Mouse (Mus musculus): ENCODE data around the gene Fam83c.

Fam83c gene

DNA sequence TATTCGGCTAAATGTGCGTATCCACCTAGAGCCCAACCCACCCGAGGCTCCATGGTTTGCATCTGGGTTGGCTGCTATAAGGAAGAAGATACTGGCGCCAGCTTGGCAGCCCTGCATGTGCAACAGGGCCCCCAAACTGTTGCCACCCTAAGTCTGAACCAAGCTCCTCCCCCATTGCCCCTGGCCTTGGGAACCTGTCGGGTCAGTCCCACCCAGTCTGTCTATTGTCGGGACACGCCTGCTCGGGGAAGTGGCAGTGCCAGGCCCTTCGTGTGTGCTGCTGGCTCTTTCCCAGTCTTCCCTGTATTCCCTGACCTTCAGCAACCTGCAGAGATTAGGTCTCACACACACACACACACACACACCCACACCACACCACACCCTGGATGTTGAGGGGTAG lies at the start of gene Fam83c:
TSS of gene Fam83c (minus strand) at position 123 of the 400 bp plus-strand sequence.
- TF ChIP-seq GATA4 (IDR thresholded peaks at IDR 0.05; ENCODE audit: insufficient replicate concordance, low read length) = no peak

DNA sequence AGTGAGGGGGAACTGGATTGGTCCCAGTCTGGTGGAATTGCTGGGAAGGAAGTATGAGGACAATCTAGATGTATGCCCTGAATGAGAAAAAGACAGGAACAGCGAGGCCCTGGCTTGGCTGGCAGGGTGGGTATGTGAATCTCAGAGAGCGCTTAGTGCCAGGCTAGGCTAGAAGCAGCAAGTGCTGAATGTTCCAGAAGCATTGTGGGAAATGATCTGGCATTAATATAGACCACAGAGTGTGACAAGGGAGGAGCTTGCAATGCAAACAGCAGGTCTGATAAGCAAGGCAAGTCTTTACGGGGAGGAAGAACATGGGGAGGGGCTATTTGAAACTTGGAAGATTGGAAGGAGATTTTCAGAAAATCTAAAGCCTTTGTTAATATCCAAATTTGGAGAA lies 47.4 kb upstream of the Fam83c start:
- no peak for TF ChIP-seq GATA4 (IDR thresholded peaks at IDR 0.05; ENCODE audit: insufficient replicate concordance, low read length)

DNA sequence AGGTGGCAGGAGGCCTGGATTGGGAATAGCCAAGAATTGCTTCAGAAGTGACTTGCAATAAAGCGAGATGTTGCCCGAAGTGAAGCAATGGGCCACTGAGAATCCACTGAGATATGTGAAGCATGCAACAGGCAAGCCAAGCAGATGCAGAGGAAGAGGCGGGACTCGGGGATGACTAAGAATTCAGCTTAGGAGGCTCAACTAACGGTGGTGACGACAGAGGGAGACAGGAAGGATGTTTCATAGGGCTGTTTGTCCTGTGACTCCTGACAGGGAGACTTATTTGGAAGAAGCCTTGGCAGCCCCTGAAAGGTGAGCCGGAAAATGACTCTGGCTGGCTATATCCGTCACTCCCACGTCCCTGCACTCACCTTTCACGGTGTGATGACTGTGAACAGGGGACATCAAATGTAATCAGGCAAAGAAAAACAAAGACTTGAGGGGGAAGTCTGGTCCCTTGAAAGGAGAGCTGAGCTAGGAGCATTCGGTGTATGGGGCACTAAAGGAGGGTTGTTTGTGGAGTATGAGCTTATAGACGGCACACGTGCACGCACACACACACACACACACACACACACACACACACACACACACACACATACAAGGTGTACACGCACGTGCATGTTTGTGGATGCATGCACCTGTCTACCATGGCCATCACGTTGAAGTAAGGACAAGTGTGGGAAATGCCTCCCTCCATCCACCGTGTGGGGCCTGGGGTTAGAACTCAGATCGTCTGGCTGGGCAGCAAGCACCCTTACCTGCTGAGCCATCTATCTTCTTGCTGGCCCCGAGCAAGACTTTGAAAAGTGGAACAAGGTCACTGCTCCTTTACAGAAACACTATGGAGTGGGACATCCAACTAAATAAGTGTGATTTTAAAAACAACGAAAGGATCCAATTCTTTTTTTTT lies 44.6 kb upstream of the Fam83c start:
- no peak for TF ChIP-seq GATA4 (IDR thresholded peaks at IDR 0.05; ENCODE audit: insufficient replicate concordance, low read length)

DNA sequence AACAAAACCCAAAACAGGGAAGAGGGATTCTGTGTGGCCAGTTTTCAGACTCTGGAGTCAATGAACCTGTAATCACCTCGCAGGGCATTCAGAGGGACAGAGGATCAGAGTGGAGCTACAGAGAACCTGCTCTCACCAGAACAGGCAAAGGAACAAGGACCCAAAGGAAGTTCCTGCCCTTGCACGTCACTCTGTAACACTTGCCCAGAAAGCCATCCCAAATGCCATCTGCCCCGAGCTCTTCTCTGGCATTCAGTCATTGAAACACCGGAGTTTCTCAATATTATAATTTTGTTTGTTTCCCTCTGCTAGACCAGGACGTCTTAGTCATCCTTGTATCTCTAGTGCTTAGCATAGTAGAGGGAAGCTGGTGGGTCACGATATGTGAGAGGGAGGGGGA lies 39.0 kb upstream of the Fam83c start:
- no peak for TF ChIP-seq GATA4 (IDR thresholded peaks at IDR 0.05; ENCODE audit: insufficient replicate concordance, low read length)

DNA sequence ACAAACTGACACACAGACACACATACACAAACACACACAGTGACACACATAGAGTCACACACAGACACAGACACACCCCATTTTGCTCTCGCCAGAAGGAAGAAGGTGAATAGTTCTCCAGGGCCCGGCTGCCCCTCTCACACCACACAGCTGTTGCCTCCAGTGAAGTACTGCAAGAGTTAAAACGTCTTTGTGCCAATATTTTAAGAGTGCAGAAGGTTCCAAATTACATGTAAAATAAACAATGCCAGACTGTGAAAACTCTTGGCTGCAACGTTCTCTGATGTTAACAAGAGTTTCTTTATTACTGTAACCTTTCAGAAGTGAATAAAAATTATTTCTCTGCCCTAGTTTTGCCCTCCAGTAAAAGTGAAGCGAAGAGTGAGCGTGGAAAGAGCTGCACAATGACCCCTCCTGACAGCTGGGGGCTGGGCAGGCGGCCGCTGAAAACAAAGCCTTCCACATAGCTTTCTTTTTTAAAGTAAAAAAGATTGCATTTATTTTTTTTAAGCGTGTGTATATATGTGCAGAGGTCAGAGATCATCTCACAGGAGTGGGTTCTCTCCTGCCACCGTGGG lies 38.4 kb upstream of the Fam83c start:
- TF ChIP-seq GATA4 (IDR thresholded peaks at IDR 0.05; ENCODE audit: insufficient replicate concordance, low read length) = no peak

DNA sequence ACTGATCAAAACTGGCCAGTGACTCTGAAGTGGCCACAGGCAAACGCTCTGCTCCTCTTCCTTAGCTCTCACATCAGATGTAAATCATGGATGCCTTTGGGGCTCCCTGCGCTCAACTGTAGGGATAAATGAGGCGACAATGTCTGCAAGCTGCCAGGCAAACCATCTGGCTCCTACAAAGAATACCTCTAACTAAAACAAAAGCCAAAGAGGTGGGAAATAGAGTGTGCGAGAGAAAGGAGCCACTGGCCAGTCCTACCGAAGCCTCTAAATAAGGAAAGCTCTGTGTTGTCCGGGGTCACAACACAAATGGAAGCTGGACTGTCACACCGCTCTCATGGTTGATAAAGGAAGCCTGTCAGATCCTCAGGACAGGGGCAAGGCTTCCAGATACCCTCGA lies 37.8 kb upstream of the Fam83c start:
- no peak for TF ChIP-seq GATA4 (IDR thresholded peaks at IDR 0.05; ENCODE audit: insufficient replicate concordance, low read length)

DNA sequence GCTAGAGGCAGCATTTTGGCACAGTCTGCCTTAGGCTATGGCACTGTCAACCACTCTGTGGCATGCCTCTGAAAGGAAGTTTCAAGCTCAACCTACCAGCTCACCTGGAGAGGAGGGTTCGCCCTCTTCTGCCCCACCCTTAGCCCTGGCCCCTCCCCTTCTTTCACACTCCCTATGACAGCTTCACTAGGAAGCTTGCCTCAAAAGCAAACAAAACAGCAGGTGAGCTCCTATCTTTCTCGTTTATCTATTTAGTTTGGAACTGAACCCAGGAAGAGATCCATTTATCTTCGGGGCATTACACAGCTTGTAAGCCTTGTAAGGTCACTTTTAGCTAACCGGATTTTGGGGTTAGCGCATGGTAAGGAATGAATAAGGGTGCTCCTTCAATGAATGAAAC lies 35.1 kb upstream of the Fam83c start:
- TF ChIP-seq GATA4 (IDR thresholded peaks at IDR 0.05; ENCODE audit: insufficient replicate concordance, low read length) = peak; percentile 48; the same call in 1 of the 2 replicates

DNA sequence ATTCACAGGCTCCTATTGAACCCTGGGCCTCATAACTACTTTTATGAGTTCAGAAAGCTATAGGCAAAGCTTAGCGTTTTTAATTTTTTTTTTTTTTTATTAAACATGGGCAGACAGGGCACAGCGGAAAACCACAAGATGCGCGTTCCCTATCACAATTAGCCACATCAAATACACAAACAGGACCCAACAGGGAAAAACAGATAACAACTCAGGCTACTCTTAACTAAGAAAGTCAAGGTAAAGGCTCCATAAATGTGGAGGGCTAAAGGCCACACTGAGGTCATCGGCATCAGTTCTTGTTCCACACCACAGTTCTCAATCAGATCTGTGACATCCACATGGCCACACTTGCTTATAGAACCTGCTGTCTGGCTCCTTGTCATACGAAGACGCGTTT lies 33.7 kb upstream of the Fam83c start:
- TF ChIP-seq GATA4 (IDR thresholded peaks at IDR 0.05; ENCODE audit: insufficient replicate concordance, low read length) = no peak

DNA sequence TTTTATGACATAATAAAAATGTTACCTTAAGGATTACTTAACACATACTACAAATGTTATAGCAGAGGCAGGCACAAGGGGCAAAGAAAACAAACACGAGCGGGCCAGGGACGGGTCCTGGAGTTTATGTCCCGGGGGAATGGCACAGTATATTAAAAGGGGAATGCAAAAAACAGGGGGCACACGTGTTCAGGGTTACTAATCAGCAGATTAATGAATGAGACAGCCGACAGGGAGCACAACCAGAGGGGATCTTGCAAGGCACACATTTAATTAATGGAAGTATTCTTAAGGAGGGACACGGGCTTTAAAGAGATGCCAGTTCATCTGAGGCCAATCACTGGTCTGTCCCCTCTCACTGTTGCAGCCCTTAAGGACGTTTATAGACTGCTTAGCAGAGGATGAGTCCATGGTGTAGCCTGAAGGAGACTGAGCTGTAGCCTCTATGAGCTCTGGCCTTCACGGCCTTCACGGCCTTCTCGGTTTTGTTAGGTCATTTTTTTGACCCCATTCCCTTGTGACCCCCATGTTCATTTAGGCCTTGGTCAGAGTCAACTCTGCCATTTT lies 28.7 kb upstream of the Fam83c start:
- no peak for TF ChIP-seq GATA4 (IDR thresholded peaks at IDR 0.05; ENCODE audit: insufficient replicate concordance, low read length)

DNA sequence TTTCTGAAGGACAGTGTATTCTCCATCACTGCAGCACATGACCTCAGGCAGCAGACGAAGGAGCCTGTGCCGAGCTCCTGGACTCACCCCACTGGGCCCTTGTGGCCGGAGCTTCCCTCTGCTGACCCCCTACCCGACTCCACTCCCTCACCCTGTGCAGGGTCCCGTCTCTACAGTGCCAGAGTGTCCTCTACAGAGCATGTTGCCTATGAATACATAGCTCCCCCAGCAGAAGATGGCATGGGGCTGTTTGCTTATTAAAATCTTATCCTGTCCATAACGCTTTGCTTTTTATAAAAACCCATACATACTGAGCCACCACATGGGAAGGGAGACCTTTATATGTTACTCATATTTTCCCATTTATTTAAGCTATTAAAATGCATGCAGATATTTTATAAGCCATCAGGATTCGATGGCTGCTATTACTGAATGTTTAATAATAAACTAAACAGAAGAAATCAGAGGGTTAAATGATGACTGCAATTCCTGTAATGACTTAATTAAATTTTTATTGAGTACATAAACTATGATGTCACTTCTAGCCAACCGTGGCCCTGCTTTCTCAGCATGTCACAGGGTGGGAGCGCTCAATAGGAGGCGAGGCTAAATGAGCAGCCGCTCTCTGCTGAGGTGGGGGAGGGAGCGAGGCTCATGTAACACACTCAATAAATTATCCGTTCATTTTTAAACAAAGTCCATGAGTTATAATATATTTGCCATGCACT lies 28.1 kb upstream of the Fam83c start:
- no peak for TF ChIP-seq GATA4 (IDR thresholded peaks at IDR 0.05; ENCODE audit: insufficient replicate concordance, low read length)

DNA sequence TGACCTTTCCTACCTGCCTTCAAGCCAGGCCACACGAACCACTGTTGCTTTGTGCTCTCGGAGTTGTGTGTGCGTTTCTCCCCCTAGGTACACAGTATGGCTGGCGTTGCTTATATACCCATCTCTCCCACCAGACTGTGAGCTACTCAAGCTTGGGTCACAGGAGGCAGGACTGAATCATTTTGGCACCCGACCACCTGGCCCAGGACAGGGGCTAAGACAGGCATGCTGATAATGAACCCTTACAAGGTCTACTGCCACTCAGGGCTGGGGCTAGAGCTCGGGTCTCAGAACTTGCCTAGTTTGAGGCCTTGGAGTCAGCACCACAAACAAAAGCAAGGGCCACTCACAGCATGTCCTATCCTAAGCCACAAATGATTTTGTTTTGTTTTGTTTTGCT lies 26.9 kb upstream of the Fam83c start:
- TF ChIP-seq GATA4 (IDR thresholded peaks at IDR 0.05; ENCODE audit: insufficient replicate concordance, low read length) = no peak

DNA sequence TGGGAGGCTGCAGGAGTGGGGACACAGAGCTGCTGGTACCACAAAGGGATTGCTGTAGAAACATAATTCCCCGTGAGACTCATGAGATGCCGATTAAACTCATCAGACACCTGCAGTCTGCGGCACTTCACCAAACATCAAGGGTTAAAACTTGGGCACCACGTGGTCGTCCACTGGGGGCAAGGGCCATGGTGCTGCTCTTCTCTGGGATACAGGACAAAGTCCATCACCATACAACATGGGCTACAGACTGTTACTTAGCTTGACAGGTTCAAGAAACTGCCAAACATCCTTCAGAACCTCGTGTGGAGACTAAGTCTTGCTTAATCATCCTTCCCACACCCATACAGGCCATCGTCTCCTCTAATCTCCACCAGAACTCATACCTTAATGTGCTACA lies 25.4 kb upstream of the Fam83c start:
- no peak for TF ChIP-seq GATA4 (IDR thresholded peaks at IDR 0.05; ENCODE audit: insufficient replicate concordance, low read length)

DNA sequence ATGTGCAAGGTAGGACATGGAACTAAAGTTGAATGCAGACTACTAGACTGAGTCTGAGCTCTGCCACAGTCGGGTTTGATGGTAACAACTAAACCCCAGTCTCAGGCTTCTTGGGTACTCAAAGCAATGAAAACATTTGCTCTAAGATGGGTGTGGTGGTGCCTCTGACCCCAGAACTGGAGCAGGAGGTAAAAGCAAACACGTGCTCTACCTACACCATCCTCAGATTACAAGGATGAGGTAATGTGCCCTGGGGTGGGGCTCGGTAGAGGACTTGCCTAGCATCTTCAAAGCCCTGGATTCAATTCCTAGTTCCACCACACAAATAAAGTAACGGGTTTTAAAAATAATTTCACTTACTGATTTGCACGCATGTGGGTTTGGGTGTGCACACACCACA lies 17.9 kb upstream of the Fam83c start:
- no peak for TF ChIP-seq GATA4 (IDR thresholded peaks at IDR 0.05; ENCODE audit: insufficient replicate concordance, low read length)

DNA sequence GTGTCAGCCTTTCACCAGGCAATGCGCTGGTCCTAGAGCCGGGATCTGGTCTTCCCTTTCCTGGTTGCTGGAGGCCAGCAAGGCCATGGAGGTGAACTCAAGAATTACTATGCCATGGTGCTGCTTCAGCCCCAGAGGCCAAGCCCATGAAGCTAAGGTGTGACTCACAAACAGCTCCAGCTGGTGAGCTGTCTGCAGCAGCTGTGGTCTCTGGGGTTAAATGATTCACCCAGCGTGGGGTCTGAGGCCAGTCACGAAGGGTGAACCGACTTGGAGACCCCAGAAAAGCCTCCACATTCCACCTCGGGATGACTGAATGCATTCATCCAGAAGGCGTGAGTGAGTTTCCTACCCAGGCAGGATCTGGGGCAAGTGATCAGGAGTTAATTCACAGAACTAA lies 15.5 kb upstream of the Fam83c start:
- no peak for TF ChIP-seq GATA4 (IDR thresholded peaks at IDR 0.05; ENCODE audit: insufficient replicate concordance, low read length)

DNA sequence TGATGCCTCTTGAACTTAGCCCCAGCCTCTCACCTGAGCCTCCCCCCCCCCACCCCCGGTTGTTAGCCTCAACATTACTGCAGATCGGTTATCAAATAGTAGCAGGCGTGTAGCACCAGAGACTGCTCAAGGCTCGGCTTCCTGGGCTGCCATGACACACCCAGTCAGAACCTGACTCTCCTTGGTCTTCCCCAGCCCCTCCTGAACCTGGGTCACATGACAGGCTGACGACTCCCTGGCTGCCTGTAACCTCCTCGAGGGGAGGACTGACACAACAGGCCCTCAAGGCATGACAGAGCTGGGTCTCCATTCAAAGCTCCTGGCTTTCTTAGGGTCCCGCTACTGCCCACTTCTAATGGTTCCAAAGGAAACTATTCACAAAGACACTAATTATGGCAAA lies 14.8 kb upstream of the Fam83c start:
- no peak for TF ChIP-seq GATA4 (IDR thresholded peaks at IDR 0.05; ENCODE audit: insufficient replicate concordance, low read length)

DNA sequence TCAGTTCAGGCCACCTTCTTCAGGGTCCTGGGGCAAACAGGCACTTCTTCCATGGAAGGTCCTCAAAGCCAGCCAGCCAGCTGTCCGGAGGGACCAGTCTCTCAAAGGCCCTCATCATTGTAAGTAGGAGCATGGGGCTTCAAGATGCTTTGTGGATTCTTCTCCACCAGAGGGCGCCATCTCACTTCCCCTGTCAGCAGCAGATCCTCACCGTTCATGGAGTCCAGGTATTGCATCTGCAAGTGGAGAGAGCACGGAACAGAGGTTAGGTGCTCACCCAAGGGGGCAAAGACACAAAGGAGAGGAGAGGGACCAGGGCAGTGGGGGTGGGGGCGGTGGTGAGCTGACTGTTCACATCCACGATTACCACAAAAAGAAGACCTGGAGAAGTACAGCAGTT lies 13.6 kb upstream of the Fam83c start:
- TF ChIP-seq GATA4 (IDR thresholded peaks at IDR 0.05; ENCODE audit: insufficient replicate concordance, low read length) = no peak

All from liver, adult (tissue).